Mouse (Mus musculus) hematopoietic stem cell, adult 5-6 weeks (primary cell): ENCODE measurements around the gene Ankrd33b. TPM values are rescaled to one million over a fixed set of nuclear protein-coding genes. Genes with fewer than 3 reads are reported as not detected.

Source experiments
- ATAC-seq, 2 experiments: fragments of 125-278 bp in 1 of 2; replicated peaks in 1 of 2; 2 replicates each; pipeline ENCODE4 v1.8.0; 2016 to 2017; ENCODE audit warnings: inconsistent platforms in 2 of 2, mild to moderate bottlenecking in 2 of 2, moderate number of reproducible peaks in 2 of 2, low read depth in 1 of 2, moderate TSS enrichment in 1 of 2; ENCODE audit not compliant: low FRiP score in 2 of 2, poor library complexity in 2 of 2, severe bottlenecking in 2 of 2, insufficient read depth in 1 of 2, low TSS enrichment in 1 of 2
- total RNA-seq: library from RNA; stranded (forward); fragments of 172-1452, 232-1000 nt; gene quantifications from 2 replicates; pipeline ENCODE4 v1.2.3, GENCODE M21; 2017

Gene Ankrd33b
- total RNA-seq, 1 experiment from 2014 or later, result 7.4 TPM

DNA sequence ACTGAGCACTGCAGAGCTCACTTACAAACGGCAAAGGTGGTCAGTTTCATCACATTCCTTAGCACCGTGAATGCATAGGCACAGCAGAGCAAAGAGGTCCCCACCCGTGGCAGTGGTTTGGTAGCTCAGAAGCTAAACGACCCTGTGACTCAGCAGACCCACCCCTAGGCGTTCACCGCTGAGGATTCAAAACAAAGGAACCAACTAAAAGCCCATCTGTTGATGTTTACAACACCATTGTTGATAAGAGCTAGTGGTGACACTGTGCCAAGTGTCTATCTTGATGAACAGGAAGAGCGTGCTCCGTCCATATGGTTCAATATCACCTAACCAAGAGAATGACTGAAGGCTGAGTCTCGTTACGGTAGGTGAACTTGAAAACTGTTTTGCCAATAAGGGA lies 124.3 kb downstream of the Ankrd33b start:
- no peak for ATAC-seq

Other genes starting within 250 kb of the Ankrd33b start
- gene Dap, start 143.4 kb downstream of the Ankrd33b start, total RNA-seq, result 44.0 and 103 TPM in 2 replicates
- 3.4 TPM in 1 of 2 replicates, not detected in the other for gene Ropn1l, start 86.0 kb upstream of the Ankrd33b start, total RNA-seq
- gene March6, start 163.3 kb upstream of the Ankrd33b start, total RNA-seq, result 59.5 and 62.7 TPM in 2 replicates
- 1.1 TPM in 1 of 2 replicates, not detected in the other for gene Cmbl, start 197.7 kb upstream of the Ankrd33b start, total RNA-seq
- gene Cct5, start 234.1 kb upstream of the Ankrd33b start, total RNA-seq, result 458 and 486 TPM in 2 replicates
- gene Fam173b, start 234.1 kb upstream of the Ankrd33b start, total RNA-seq, result 2.8 and 5.9 TPM in 2 replicates